Mouse (Mus musculus) heart, postnatal 0 days (tissue): Measurements from ENCODE around the gene Dab1. TPM values are rescaled to one million over a fixed set of nuclear protein-coding genes. Genes with fewer than 3 reads are reported as not detected.

Experiments
- ATAC-seq: fragments of 200-750 bp; cut with Nextera tagmentation; 2 replicates; pipeline ENCODE4 v1.8.0; 2017; ENCODE audit warnings: low read depth, moderate number of reproducible peaks, moderate library complexity; ENCODE audit not compliant: insufficient read depth
- DNase-seq: peaks from one replicate; pipeline ENCODE4 v3.0.0-alpha.2; 2016; ENCODE audit warnings: low spot score
- H3K27ac ChIP-seq: fragments of 300-500 bp; sonication (generic); 2 replicates; pipeline ENCODE4 v1.5.1; 2014; ENCODE audit warnings: low read depth, mild to moderate bottlenecking
- H3K27me3 ChIP-seq: fragments of 300-500 bp; sonication (generic); 2 replicates; pipeline ENCODE4 v1.6.1; 2014; ENCODE audit warnings: low read length, mixed read lengths; ENCODE audit not compliant: control insufficient read depth, insufficient read depth
- H3K36me3 ChIP-seq: fragments of 300-500 bp; sonication (generic); replicated peaks from 2 replicates; pipeline ENCODE4 v1.6.1; 2014; ENCODE audit warnings: low read length, mixed read lengths; ENCODE audit not compliant: control insufficient read depth, insufficient read depth
- H3K4me1 ChIP-seq: fragments of 300-500 bp; sonication (generic); 2 replicates; pipeline ENCODE4 v1.6.1; 2014; ENCODE audit warnings: antibody characterized with exemption; ENCODE audit not compliant: control insufficient read depth, insufficient read depth
- H3K4me2 ChIP-seq: fragments of 300-500 bp; sonication (generic); 2 replicates; pipeline ENCODE4 v1.6.1; 2014; ENCODE audit warnings: low read depth, mild to moderate bottlenecking, low read length, moderate library complexity
- H3K4me3 ChIP-seq: fragments of 300-500 bp; sonication (generic); 2 replicates; pipeline ENCODE4 v1.5.1; 2014; ENCODE audit warnings: low read depth, low read length
- H3K9ac ChIP-seq: fragments of 300-500 bp; sonication (generic); replicated peaks from 2 replicates; pipeline ENCODE4 v1.6.1; 2014; ENCODE audit warnings: low read depth, low read length, mixed read lengths
- H3K9me3 ChIP-seq: fragments of 300-500 bp; sonication (generic); replicated peaks from 2 replicates; pipeline ENCODE4 v1.6.1; 2016; ENCODE audit warnings: low read length; ENCODE audit not compliant: control insufficient read depth
- CTCF ChIP-seq: IDR thresholded peaks from 2 replicates; pipeline ENCODE4 v1.5.1; 2016; ENCODE audit warnings: antibody characterized with exemption, control low read depth, low read depth
- EP300 ChIP-seq: IDR thresholded peaks from 2 replicates; pipeline ENCODE4 v1.6.1; 2016; ENCODE audit warnings: antibody characterized with exemption, low read depth
- WGBS: fragments of 180-500 bp; shearing (Covaris S2); extraction: QIAGEN DNeasy Blood & Tissue Kit; methylation state at CpG from one replicate; pipeline ENCODE4 v1.1.7; 2014; 5-methylcytosine and 5-hydroxymethylcytosine counted together
- polyA plus RNA-seq: library from polyadenylated mRNA; unstranded; fragments of >200 nt; fragmentation: Nextera tagmentation; extraction: Ambion mirVana; gene quantifications from 2 replicates; pipeline ENCODE4 v1.2.1, GENCODE M21; 2015
- total RNA-seq: library from RNA; depleted of rRNA; stranded (reverse); fragments of >200 nt; gene quantifications from 2 replicates; pipeline ENCODE4 v1.2.3, GENCODE M21; 2014; ENCODE audit warnings: low replicate concordance

The Dab1 gene
- total and polyA plus RNA-seq, 2 experiments from 2014 or later = 0.27 TPM; not detected in 1

GRCm38 (mm10) chr4:104725673-104726072 lies 1106.5 kb downstream of the Dab1 start:
- peaks cover 7% of the 10 kb centered on the region; the same call in 1 of the 2 replicates for H3K4me1 ChIP-seq
- H3K4me2 ChIP-seq = no peak overlapping the region
- H3K4me3 ChIP-seq = no peak overlapping the region

GRCm38 (mm10) chr4:104729185-104729584 lies 1110.0 kb downstream of the Dab1 start:
- Histone ChIP-seq H3K27ac (no peak overlapping the region), H3K27me3 (no peaks in the 10 kb centered on the region), H3K4me1 (peaks cover 7% of the 10 kb centered on the region; the same call in 1 of the 2 replicates), H3K4me2 (no peak overlapping the region), H3K9me3 (no peaks in the 10 kb centered on the region), H3K36me3 (no peaks in the 10 kb centered on the region), H3K4me3 (no peak overlapping the region), H3K9ac (no peak overlapping the region)
- no peak for TF ChIP-seq EP300
- no peak for TF ChIP-seq CTCF
- ATAC-seq (no peak), DNase-seq (no peak)
- WGBS = 14% methylated on average over 8 of the region's 8 CpGs

More at GRCm38 (mm10) chr4:104725673-104726072, 1106.5 kb downstream of the Dab1 start:
- Histone ChIP-seq H3K9me3 (no peaks in the 10 kb centered on the region), H3K36me3 (no peaks in the 10 kb centered on the region), H3K9ac (no peak overlapping the region), H3K27me3 (no peaks in the 10 kb centered on the region), H3K27ac (no peak overlapping the region)
- 43% methylated on average over 3 of the region's 3 CpGs for WGBS
- TF ChIP-seq CTCF (peak; percentile 46), EP300 (no peak)
- DNase-seq (no peak), ATAC-seq (no peak)

- H3K4me1 ChIP-seq = peaks cover 10% of the 10 kb centered on the region; the same call in 1 of the 2 replicates
- H3K4me3 ChIP-seq = no peak overlapping the region
- DNase-seq = peak; percentile 27
- no peaks in the 10 kb centered on the region for H3K27me3 ChIP-seq
- TF ChIP-seq CTCF (no peak), EP300 (no peak)
- 30% methylated on average over 6 of the region's 6 CpGs for WGBS
- no peaks in the 10 kb centered on the region for H3K9me3 ChIP-seq
- no peak overlapping the region for H3K4me2 ChIP-seq
- ATAC-seq = no peak
- H3K27ac ChIP-seq = no peak overlapping the region
- no peak overlapping the region for H3K9ac ChIP-seq
- H3K36me3 ChIP-seq = no peaks in the 10 kb centered on the region
Observed at GRCm38 (mm10) chr4:104746500-104746899, 1127.3 kb downstream of the Dab1 start.

GRCm38 (mm10) chr4:104754090-104754489 lies 1134.9 kb downstream of the Dab1 start:
- Histone ChIP-seq H3K9ac (no peak overlapping the region), H3K9me3 (no peaks in the 10 kb centered on the region), H3K4me3 (no peak overlapping the region), H3K27me3 (no peaks in the 10 kb centered on the region), H3K4me1 (no peaks in the 10 kb centered on the region), H3K27ac (no peak overlapping the region), H3K36me3 (no peaks in the 10 kb centered on the region), H3K4me2 (no peak overlapping the region)
- TF ChIP-seq CTCF = no peak
- no peak for TF ChIP-seq EP300
- 61% methylated on average over 3 of the region's 3 CpGs for WGBS
- ATAC-seq (no peak), DNase-seq (no peak)

GRCm38 (mm10) chr4:104760878-104761624 lies 1141.9 kb downstream of the Dab1 start:
- DNase-seq = no peak
- ATAC-seq = no peak
- Histone ChIP-seq H3K27me3 (no peaks in the 10 kb centered on the region), H3K4me1 (no peaks in the 10 kb centered on the region), H3K4me3 (no peak overlapping the region), H3K4me2 (no peak overlapping the region), H3K27ac (no peak overlapping the region), H3K36me3 (no peaks in the 10 kb centered on the region), H3K9ac (no peak overlapping the region), H3K9me3 (no peaks in the 10 kb centered on the region)
- no peak for TF ChIP-seq CTCF
- TF ChIP-seq EP300 = no peak
- 59% methylated on average over 13 of the region's 13 CpGs for WGBS
